In genomic region chr5:135251079-135251454, GRCm38 (mm10) we compare ENCODE assay signal across 8 mouse cellular contexts. TPM values are rescaled to one million over a fixed set of nuclear protein-coding genes. Genes with fewer than 3 reads are reported as not detected.
DNase-seq lines count a peak whose midpoint lies in the region; ATAC-seq and TF ChIP-seq lines count a peak whose summit lies in the region.

Fzd9 (minus strand) TSS chr5:135251230.

- peaks cover 2% of the 10 kb centered on the region for H3K9me3 ChIP-seq in E14TG2a.4 (ENCODE audit: low read length)
- no peaks in the 10 kb centered on the region for H3K9me3 ChIP-seq in forebrain, embryonic 16.5 days (ENCODE audit: control insufficient read depth, low read length)
- H3K9me3 ChIP-seq in liver, embryonic 15.5 days (replicated peaks), result 0 out of 2 replicates have a peak, but pooled peaks cover 1% of the 10 kb centered on the region
- H3K9me3 ChIP-seq in neural tube, embryonic 12.5 days, result no peaks in the 10 kb centered on the region
- no peaks in the 10 kb centered on the region for H3K9me3 ChIP-seq in stomach, embryonic 16.5 days (replicated peaks; ENCODE audit: control insufficient read depth, low read length)

- peak; percentile 74 for DNase-seq in c-Kit-positive CD71-positive TER-119-positive erythroid progenitor cells, embryonic 14.5 days (ENCODE audit: low spot score)
- DNase-seq in heart, postnatal 25 days (ENCODE audit: low spot score), result peak; percentile 64
- DNase-seq in large intestine, adult 2 months (ENCODE audit: low read depth, low spot score), result peak; percentile 47

- intact Hi-C loops in heart, postnatal 25 days (cut with DNase I), result no loop called here

- no peak within 1 kb of the TSS for H3K27ac ChIP-seq in forebrain, embryonic 16.5 days (ENCODE audit: low read length)
- no peak within 1 kb of the TSS for H3K27ac ChIP-seq in liver, embryonic 15.5 days (replicated peaks)
- no peak within 1 kb of the TSS for H3K27ac ChIP-seq in neural tube, embryonic 12.5 days
- H3K27ac ChIP-seq in stomach, embryonic 16.5 days (ENCODE audit: low read length), result no peak within 1 kb of the TSS

- peaks cover 22% of the 10 kb centered on the region for H3K27me3 ChIP-seq in E14TG2a.4 (ENCODE audit: insufficient read depth, low read length)
- 0 out of 2 replicates have a peak, but pooled peaks cover 2% of the 10 kb centered on the region for H3K27me3 ChIP-seq in forebrain, embryonic 16.5 days (replicated peaks; ENCODE audit: control insufficient read depth, insufficient read depth, low read length)
- H3K27me3 ChIP-seq in liver, embryonic 15.5 days, result peaks cover 53% of the 10 kb centered on the region
- H3K27me3 ChIP-seq in neural tube, embryonic 12.5 days (replicated peaks), result peaks cover 12% of the 10 kb centered on the region
- peaks cover 21% of the 10 kb centered on the region for H3K27me3 ChIP-seq in stomach, embryonic 16.5 days (ENCODE audit: control insufficient read depth, insufficient read depth, low read length)

- WGBS in forebrain, embryonic 16.5 days, result 0% methylated on average over 45 of the region's 51 CpGs
- under 1% methylated on average over 51 of the region's 51 CpGs for WGBS in large intestine, adult 2 months
- WGBS in liver, embryonic 15.5 days (ENCODE audit: insufficient replicate concordance), result under 1% methylated on average over 51 of the region's 51 CpGs
- WGBS in neural tube, embryonic 12.5 days, result 0% methylated on average over 51 of the region's 51 CpGs
- WGBS in stomach, embryonic 16.5 days, result under 1% methylated on average over 51 of the region's 51 CpGs

- H3K9ac ChIP-seq in forebrain, embryonic 16.5 days (replicated peaks; ENCODE audit: low read depth, low read length), result peak within 1 kb of the TSS; percentile 67
- H3K9ac ChIP-seq in liver, embryonic 15.5 days, result no peak within 1 kb of the TSS; the same call in 1 of the 2 replicates
- peak within 1 kb of the TSS; percentile 67 for H3K9ac ChIP-seq in neural tube, embryonic 12.5 days
- peak within 1 kb of the TSS; percentile 65 for H3K9ac ChIP-seq in stomach, embryonic 16.5 days (ENCODE audit: low read length)

- peaks cover 65% of the 10 kb centered on the region for H3K4me1 ChIP-seq in E14TG2a.4 (replicated peaks; ENCODE audit: low read depth, low read length)
- peaks cover 45% of the 10 kb centered on the region for H3K4me1 ChIP-seq in forebrain, embryonic 16.5 days (replicated peaks; ENCODE audit: control insufficient read depth, insufficient read depth, low read length)
- H3K4me1 ChIP-seq in liver, embryonic 15.5 days (replicated peaks), result peaks cover 18% of the 10 kb centered on the region
- peaks cover 44% of the 10 kb centered on the region for H3K4me1 ChIP-seq in neural tube, embryonic 12.5 days
- H3K4me1 ChIP-seq in stomach, embryonic 16.5 days (ENCODE audit: control insufficient read depth, insufficient read depth, low read length), result peaks cover 17% of the 10 kb centered on the region

- peak within 1 kb of the TSS; percentile 61 for H3K4me2 ChIP-seq in forebrain, embryonic 16.5 days (ENCODE audit: low read length)
- H3K4me2 ChIP-seq in liver, embryonic 15.5 days, result peak within 1 kb of the TSS; percentile 91
- peak within 1 kb of the TSS; percentile 98 for H3K4me2 ChIP-seq in neural tube, embryonic 12.5 days (replicated peaks)
- peak within 1 kb of the TSS; percentile 99 for H3K4me2 ChIP-seq in stomach, embryonic 16.5 days (ENCODE audit: low read depth, low read length)

- peak within 1 kb of the TSS; percentile 83 for H3K4me3 ChIP-seq in E14TG2a.4 (replicated peaks; ENCODE audit: low read length)
- H3K4me3 ChIP-seq in forebrain, embryonic 16.5 days (replicated peaks; ENCODE audit: low read length), result peak within 1 kb of the TSS; percentile 65
- H3K4me3 ChIP-seq in liver, embryonic 15.5 days (replicated peaks), result peak within 1 kb of the TSS; percentile 57
- H3K4me3 ChIP-seq in neural tube, embryonic 12.5 days, result peak within 1 kb of the TSS; percentile 59
- peak within 1 kb of the TSS; percentile 60 for H3K4me3 ChIP-seq in stomach, embryonic 16.5 days (replicated peaks; ENCODE audit: low read length)

- peak; percentile 87 for ATAC-seq in forebrain, embryonic 16.5 days
- peak; percentile 75 for ATAC-seq in liver, embryonic 15.5 days (ENCODE audit: insufficient read depth)
- ATAC-seq in neural tube, embryonic 12.5 days (ENCODE audit: low FRiP score, low read depth), result peak; percentile 61
- peak; percentile 93 for ATAC-seq in stomach, embryonic 16.5 days (ENCODE audit: insufficient read depth, low FRiP score)

- no peak for TF ChIP-seq CTCF in E14TG2a.4 (conservative IDR thresholded peaks at IDR 0.05; ENCODE audit: low read length)

- peaks cover 21% of the 10 kb centered on the region for H3K36me3 ChIP-seq in E14TG2a.4 (ENCODE audit: insufficient read depth, low read length)
- H3K36me3 ChIP-seq in forebrain, embryonic 16.5 days (ENCODE audit: control insufficient read depth, insufficient read depth), result peaks cover 3% of the 10 kb centered on the region; the same call in 1 of the 2 replicates
- peaks cover 14% of the 10 kb centered on the region for H3K36me3 ChIP-seq in liver, embryonic 15.5 days (replicated peaks)
- 0 out of 2 replicates have a peak, but pooled peaks cover 12% of the 10 kb centered on the region for H3K36me3 ChIP-seq in neural tube, embryonic 12.5 days
- H3K36me3 ChIP-seq in stomach, embryonic 16.5 days (ENCODE audit: control insufficient read depth, insufficient read depth, low read length), result peaks cover 4% of the 10 kb centered on the region; the same call in 1 of the 2 replicates

RNA-seq across cellular contexts. Expression of gene Fzd9, which starts in this region (rescaled TPM):
- polyA plus RNA-seq in forebrain, embryonic 16.5 days (2015; fragmentation: Nextera tagmentation; extraction: Ambion mirVana), result 11.9 and 12.4 TPM in 2 replicates
- under 1 TPM; 0.61 to 0.73 TPM for total RNA-seq in heart, postnatal 25 days (2021)
- polyA plus RNA-seq in large intestine, adult 2 months (2012; rRNA removed), result 2.8 and 3.7 TPM in 2 replicates
- 0.38 and 0.55 TPM in 2 replicates for polyA plus RNA-seq in liver, embryonic 15.5 days (2015; fragmentation: Nextera tagmentation; extraction: Ambion mirVana)
- 11.9 and 14.5 TPM in 2 replicates for polyA plus RNA-seq in neural tube, embryonic 12.5 days (2016; fragmentation: Nextera tagmentation; extraction: Ambion mirVana)
- polyA plus RNA-seq in stomach, embryonic 16.5 days (2015; fragmentation: Nextera tagmentation; extraction: Ambion mirVana), result 0.47 and 1.5 TPM in 2 replicates

Comparison
In these comparisons a context has a peak if more than half of its experiments do, and no peak if none do; other contexts are left out.
1. Peak in DNase-seq in heart, postnatal 25 days; RNA of the gene not detected or under 1 TPM.
2. Peak in ATAC-seq, H3K4me3 ChIP-seq and H3K4me2 ChIP-seq in liver, embryonic 15.5 days; RNA of the gene not detected or under 1 TPM.